Mouse (Mus musculus): ENCODE results near the gene Mrps12.

GRCm38 (mm10) chr7:28766173-28766879 is 24.7 kb upstream of the Mrps12 start, which contains the start of gene Sirt2:
- TF ChIP-seq POLR2A (IDR thresholded peaks at IDR 0.05; ENCODE audit: borderline replicate concordance, insufficient read depth, low read length) = peak; percentile 42; the same call in 1 of the 2 replicates
- TF ChIP-seq CTCF (IDR thresholded peaks at IDR 0.05; ENCODE audit: borderline replicate concordance, insufficient read depth, low read depth, low read length) = no peak
